Mouse (Mus musculus): ENCODE measurements around the gene Nudt4. TPM values are rescaled to one million over a fixed set of nuclear protein-coding genes. Genes with fewer than 3 reads are reported as not detected.
"Not testable (repeated sequence)": the region's sequence is repeated elsewhere in the genome, so short reads cannot be mapped to it uniquely, and the experiment has no call there.

Gene Nudt4
- polyA plus RNA-seq, 1 experiment from 2014 or later = 123 TPM

DNA sequence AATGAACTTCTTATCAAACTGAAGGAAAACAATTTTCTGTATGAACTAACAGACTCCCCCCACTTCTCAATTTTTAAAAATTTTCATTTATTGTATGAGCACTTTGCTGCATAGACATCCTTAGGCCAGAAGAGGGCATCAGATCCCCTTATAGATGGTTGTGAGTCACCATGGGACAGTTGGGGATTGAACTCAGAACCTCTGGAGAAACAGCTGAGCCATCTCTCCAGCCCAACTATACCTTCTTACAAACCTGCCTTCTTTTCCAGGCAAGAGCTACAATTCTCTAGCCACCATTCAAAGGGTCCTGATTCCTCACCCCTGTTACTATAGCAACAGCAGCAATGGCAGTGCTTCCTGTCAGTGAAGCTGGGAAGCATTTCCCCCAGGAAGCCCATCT lies 12.2 kb downstream of the Nudt4 start:
- H3K4me3 ChIP-seq (ENCODE audit: low read depth, low read length) = no peak overlapping the region
- DNase-seq (ENCODE audit: low spot score) = no peak

DNA sequence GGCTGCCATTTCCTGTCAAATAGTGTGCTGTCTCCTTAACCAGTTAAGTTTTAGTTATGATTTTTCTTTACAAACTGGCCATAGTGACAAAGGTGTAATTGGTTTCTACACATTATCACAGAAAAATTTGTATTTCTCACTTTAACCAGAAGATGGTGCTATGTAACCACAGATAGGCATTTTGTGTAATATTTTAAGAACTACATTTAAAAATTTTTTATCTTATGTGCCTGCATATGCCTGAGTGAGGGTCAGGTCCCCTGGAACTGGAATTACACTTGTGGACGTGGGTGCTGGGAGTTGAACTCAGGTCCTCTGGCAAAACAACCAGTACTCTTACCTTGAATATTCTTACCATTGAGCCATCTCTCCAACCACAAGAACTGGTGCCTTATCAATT lies 13.4 kb downstream of the Nudt4 start:
- ATAC-seq (replicated peaks; ENCODE audit: low FRiP score) (no peak), DNase-seq (ENCODE audit: low spot score) (no peak)
- no peaks in the 10 kb centered on the region for H3K27me3 ChIP-seq (ENCODE audit: control insufficient read depth, insufficient read depth, low read length)
- WGBS = 72% methylated on average over 1 of the region's 1 CpGs
- H3K36me3 ChIP-seq (ENCODE audit: control insufficient read depth, insufficient read depth, low read length) = no peaks in the 10 kb centered on the region; the same call in 1 of the 2 replicates
- no peak overlapping the region for H3K4me2 ChIP-seq (ENCODE audit: low read depth, low read length, severe bottlenecking)
- no peaks in the 10 kb centered on the region for H3K4me1 ChIP-seq (replicated peaks; ENCODE audit: control insufficient read depth, insufficient read depth, low read length)
- no peaks in the 10 kb centered on the region for H3K9me3 ChIP-seq (ENCODE audit: control insufficient read depth, low read length)
- H3K27ac ChIP-seq (ENCODE audit: low read depth, low read length) = no peak overlapping the region
- no peak overlapping the region for H3K4me3 ChIP-seq (ENCODE audit: low read depth, low read length)
- H3K9ac ChIP-seq (ENCODE audit: low read length) = no peak overlapping the region

More for the DNA sequence above, 12.2 kb downstream of the Nudt4 start:
- no peak for ATAC-seq (replicated peaks; ENCODE audit: low FRiP score)
- no peaks in the 10 kb centered on the region for H3K4me1 ChIP-seq (replicated peaks; ENCODE audit: control insufficient read depth, insufficient read depth, low read length)
- H3K27ac ChIP-seq (ENCODE audit: low read depth, low read length) = no peak overlapping the region
- no peak overlapping the region for H3K9ac ChIP-seq (ENCODE audit: low read length)
- H3K9me3 ChIP-seq (ENCODE audit: control insufficient read depth, low read length) = no peaks in the 10 kb centered on the region
- H3K4me2 ChIP-seq (ENCODE audit: low read depth, low read length, severe bottlenecking) = no peak overlapping the region
- H3K36me3 ChIP-seq (ENCODE audit: control insufficient read depth, insufficient read depth, low read length) = no peaks in the 10 kb centered on the region; the same call in 1 of the 2 replicates
- no peaks in the 10 kb centered on the region for H3K27me3 ChIP-seq (ENCODE audit: control insufficient read depth, insufficient read depth, low read length)

DNA sequence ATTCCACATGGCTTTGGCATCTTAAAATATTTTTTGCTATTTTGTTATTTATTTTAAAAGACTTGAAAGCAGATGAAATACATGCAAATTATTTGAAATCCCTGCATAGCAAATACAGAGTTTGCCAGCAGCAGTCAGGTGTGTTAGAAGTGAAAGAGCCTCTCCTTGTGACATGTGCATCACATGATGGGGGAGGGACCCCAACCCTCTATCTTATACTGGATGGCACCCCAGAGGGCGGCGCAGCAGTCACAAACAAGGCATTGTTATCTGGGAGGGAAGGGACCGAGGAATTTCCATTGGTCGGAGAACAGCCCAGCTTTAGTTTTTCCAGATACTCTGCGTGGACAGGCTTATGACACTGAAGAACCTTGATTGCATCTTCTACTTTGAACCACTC lies 14.9 kb downstream of the Nudt4 start:
- not testable (repeated sequence) for H3K4me2 ChIP-seq (ENCODE audit: low read depth, low read length, severe bottlenecking); H3K9me3 ChIP-seq (ENCODE audit: control insufficient read depth, low read length); H3K36me3 ChIP-seq (ENCODE audit: control insufficient read depth, insufficient read depth, low read length); H3K9ac ChIP-seq (ENCODE audit: low read length); H3K4me3 ChIP-seq (ENCODE audit: low read depth, low read length); H3K4me1 ChIP-seq (replicated peaks; ENCODE audit: control insufficient read depth, insufficient read depth, low read length); DNase-seq (ENCODE audit: low spot score); ATAC-seq (replicated peaks; ENCODE audit: low FRiP score); H3K27me3 ChIP-seq (ENCODE audit: control insufficient read depth, insufficient read depth, low read length); H3K27ac ChIP-seq (ENCODE audit: low read depth, low read length)
- 58% methylated on average over 5 of the region's 5 CpGs for WGBS

GRCm38 (mm10) chr10:95548154-95548826 lies 15.7 kb downstream of the Nudt4 start:
- Histone ChIP-seq H3K9me3 (ENCODE audit: control insufficient read depth, low read length) (no peaks in the 10 kb centered on the region), H3K27ac (ENCODE audit: low read depth, low read length) (no peak overlapping the region), H3K27me3 (ENCODE audit: control insufficient read depth, insufficient read depth, low read length) (no peaks in the 10 kb centered on the region), H3K4me2 (ENCODE audit: low read depth, low read length, severe bottlenecking) (no peak overlapping the region), H3K4me3 (ENCODE audit: low read depth, low read length) (no peak overlapping the region), H3K36me3 (ENCODE audit: control insufficient read depth, insufficient read depth, low read length) (no peaks in the 10 kb centered on the region; the same call in none of the 2 replicates), H3K4me1 (replicated peaks; ENCODE audit: control insufficient read depth, insufficient read depth, low read length) (no peaks in the 10 kb centered on the region), H3K9ac (ENCODE audit: low read length) (no peak overlapping the region)
- no peak for DNase-seq (ENCODE audit: low spot score)
- ATAC-seq (replicated peaks; ENCODE audit: low FRiP score) = no peak
- WGBS = 88% methylated on average over 11 of the region's 11 CpGs

GRCm38 (mm10) chr10:95546178-95546577 lies 17.8 kb downstream of the Nudt4 start:
- Histone ChIP-seq H3K4me2 (ENCODE audit: low read depth, low read length, severe bottlenecking) (no peak overlapping the region), H3K4me3 (ENCODE audit: low read depth, low read length) (no peak overlapping the region), H3K9me3 (ENCODE audit: control insufficient read depth, low read length) (no peaks in the 10 kb centered on the region), H3K36me3 (ENCODE audit: control insufficient read depth, insufficient read depth, low read length) (no peaks in the 10 kb centered on the region; the same call in none of the 2 replicates), H3K4me1 (replicated peaks; ENCODE audit: control insufficient read depth, insufficient read depth, low read length) (no peaks in the 10 kb centered on the region), H3K27ac (ENCODE audit: low read depth, low read length) (no peak overlapping the region), H3K27me3 (ENCODE audit: control insufficient read depth, insufficient read depth, low read length) (no peaks in the 10 kb centered on the region), H3K9ac (ENCODE audit: low read length) (no peak overlapping the region)
- WGBS = 97% methylated on average over 2 of the region's 2 CpGs
- DNase-seq (ENCODE audit: low spot score) (no peak), ATAC-seq (replicated peaks; ENCODE audit: low FRiP score) (no peak)

DNA sequence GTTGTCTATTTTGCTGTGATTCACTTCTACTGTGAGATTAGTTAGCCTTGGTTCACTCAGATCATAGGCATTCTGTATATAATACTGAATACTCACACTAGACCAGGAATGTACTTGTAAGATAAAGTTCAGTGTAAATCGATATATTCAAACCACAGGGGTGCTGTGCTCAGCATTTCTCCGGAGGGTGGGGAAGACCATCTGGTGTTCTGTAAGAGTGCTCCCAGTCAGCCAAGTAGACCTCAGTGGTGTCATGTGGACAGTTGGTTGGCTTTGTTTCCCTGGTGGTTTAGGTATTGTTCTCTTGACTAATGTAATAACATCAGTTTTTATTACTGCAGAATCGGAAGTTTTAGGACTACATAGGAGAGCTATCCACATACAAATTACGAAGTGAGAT lies 18.9 kb downstream of the Nudt4 start:
- Histone ChIP-seq H3K36me3 (ENCODE audit: control insufficient read depth, insufficient read depth, low read length) (no peaks in the 10 kb centered on the region; the same call in none of the 2 replicates), H3K4me2 (ENCODE audit: low read depth, low read length, severe bottlenecking) (no peak overlapping the region), H3K4me3 (ENCODE audit: low read depth, low read length) (no peak overlapping the region), H3K27me3 (ENCODE audit: control insufficient read depth, insufficient read depth, low read length) (no peaks in the 10 kb centered on the region), H3K4me1 (replicated peaks; ENCODE audit: control insufficient read depth, insufficient read depth, low read length) (no peaks in the 10 kb centered on the region), H3K9ac (ENCODE audit: low read length) (no peak overlapping the region), H3K27ac (ENCODE audit: low read depth, low read length) (no peak overlapping the region; the same call in 1 of the 2 replicates), H3K9me3 (ENCODE audit: control insufficient read depth, low read length) (no peaks in the 10 kb centered on the region)
- DNase-seq (ENCODE audit: low spot score) (no peak), ATAC-seq (replicated peaks; ENCODE audit: low FRiP score) (no peak)
- WGBS = 85% methylated on average over 4 of the region's 4 CpGs

GRCm38 (mm10) chr10:95544651-95545050 lies 19.3 kb downstream of the Nudt4 start:
- 93% methylated on average over 2 of the region's 2 CpGs for WGBS
- Histone ChIP-seq H3K27me3 (ENCODE audit: control insufficient read depth, insufficient read depth, low read length) (no peaks in the 10 kb centered on the region), H3K4me1 (replicated peaks; ENCODE audit: control insufficient read depth, insufficient read depth, low read length) (no peaks in the 10 kb centered on the region), H3K9me3 (ENCODE audit: control insufficient read depth, low read length) (no peaks in the 10 kb centered on the region), H3K36me3 (ENCODE audit: control insufficient read depth, insufficient read depth, low read length) (no peaks in the 10 kb centered on the region; the same call in none of the 2 replicates), H3K4me3 (ENCODE audit: low read depth, low read length) (no peak overlapping the region), H3K9ac (ENCODE audit: low read length) (no peak overlapping the region), H3K27ac (ENCODE audit: low read depth, low read length) (no peak overlapping the region; the same call in 1 of the 2 replicates), H3K4me2 (ENCODE audit: low read depth, low read length, severe bottlenecking) (no peak overlapping the region)
- no peak for DNase-seq (ENCODE audit: low spot score)
- no peak for ATAC-seq (replicated peaks; ENCODE audit: low FRiP score)

- Histone ChIP-seq H3K36me3 (ENCODE audit: control insufficient read depth, insufficient read depth, low read length) (no peaks in the 10 kb centered on the region; the same call in none of the 2 replicates), H3K27me3 (ENCODE audit: control insufficient read depth, insufficient read depth, low read length) (no peaks in the 10 kb centered on the region), H3K9me3 (ENCODE audit: control insufficient read depth, low read length) (no peaks in the 10 kb centered on the region), H3K4me1 (replicated peaks; ENCODE audit: control insufficient read depth, insufficient read depth, low read length) (no peaks in the 10 kb centered on the region), H3K27ac (ENCODE audit: low read depth, low read length) (no peak overlapping the region), H3K4me2 (ENCODE audit: low read depth, low read length, severe bottlenecking) (no peak overlapping the region), H3K4me3 (ENCODE audit: low read depth, low read length) (no peak overlapping the region), H3K9ac (ENCODE audit: low read length) (no peak overlapping the region)
- DNase-seq (ENCODE audit: low spot score) (no peak), ATAC-seq (replicated peaks; ENCODE audit: low FRiP score) (no peak)
Measured at GRCm38 (mm10) chr10:95544004-95544403, 19.9 kb downstream of the Nudt4 start.

- H3K27me3 ChIP-seq (ENCODE audit: control insufficient read depth, insufficient read depth, low read length) = no peaks in the 10 kb centered on the region
- no peak overlapping the region for H3K9ac ChIP-seq (ENCODE audit: low read length)
- WGBS = 92% methylated on average over 2 of the region's 2 CpGs
- H3K4me3 ChIP-seq (ENCODE audit: low read depth, low read length) = no peak overlapping the region
- no peaks in the 10 kb centered on the region; the same call in none of the 2 replicates for H3K36me3 ChIP-seq (ENCODE audit: control insufficient read depth, insufficient read depth, low read length)
- ATAC-seq (replicated peaks; ENCODE audit: low FRiP score) (no peak), DNase-seq (ENCODE audit: low spot score) (no peak)
- H3K4me1 ChIP-seq (replicated peaks; ENCODE audit: control insufficient read depth, insufficient read depth, low read length) = no peaks in the 10 kb centered on the region
- no peaks in the 10 kb centered on the region for H3K9me3 ChIP-seq (ENCODE audit: control insufficient read depth, low read length)
- no peak overlapping the region for H3K27ac ChIP-seq (ENCODE audit: low read depth, low read length)
- no peak overlapping the region for H3K4me2 ChIP-seq (ENCODE audit: low read depth, low read length, severe bottlenecking)
Measured at GRCm38 (mm10) chr10:95543377-95543776, 20.6 kb downstream of the Nudt4 start.

Measured in forebrain, embryonic 11.5 days (tissue).